Mouse (Mus musculus): ENCODE measurements at regions not wholly inside any gene's neighbourhood (a gene's known extent, or its start where the extent isn't known, plus 50 kb on each side); places are given as distances from the start of the nearest gene placed in this dataset.
"Not testable (repeated sequence)": the region's sequence is repeated elsewhere in the genome, so short reads cannot be mapped to it uniquely, and the experiment has no call there.

- no peak for DNase-seq (ENCODE audit: low spot score in 2 of 2)
These were observed 140.6 kb downstream of the Cand1 start for GRCm38 (mm10) chr10:119099092-119099792.

GRCm38 (mm10) chr10:119094166-119094565, 145.7 kb downstream of the Cand1 start:
- no peak for DNase-seq (ENCODE audit: low spot score in 2 of 2)

GRCm38 (mm10) chr10:119087886-119088285, 152.0 kb downstream of the Cand1 start:
- no peak for DNase-seq (ENCODE audit: low spot score in 2 of 2)

GRCm38 (mm10) chr10:119087071-119087665, 152.7 kb downstream of the Cand1 start:
- no peak for DNase-seq (ENCODE audit: low spot score in 2 of 2)

- DNase-seq (ENCODE audit: low spot score in 2 of 2), result no peak
These were observed 153.4 kb downstream of the Cand1 start for GRCm38 (mm10) chr10:119086450-119086849.

- no peak for DNase-seq (ENCODE audit: low spot score in 2 of 2)
These were observed 156.4 kb downstream of the Cand1 start for GRCm38 (mm10) chr10:119083431-119083830.

- no peak for DNase-seq (ENCODE audit: low spot score in 2 of 2)
These were observed 157.0 kb downstream of the Cand1 start for GRCm38 (mm10) chr10:119082861-119083260.

GRCm38 (mm10) chr10:119081766-119082165, 158.1 kb downstream of the Cand1 start:
- DNase-seq (ENCODE audit: low spot score in 2 of 2), result not testable (repeated sequence)

- no peak for DNase-seq (ENCODE audit: low spot score in 2 of 2)
These were observed 163.7 kb downstream of the Cand1 start for GRCm38 (mm10) chr10:119076100-119076566.

- no peak for DNase-seq (ENCODE audit: low spot score in 2 of 2)
These were observed 165.0 kb downstream of the Cand1 start for GRCm38 (mm10) chr10:119074887-119075286.

GRCm38 (mm10) chr10:119073991-119074390, 165.9 kb downstream of the Cand1 start:
- no peak for DNase-seq (ENCODE audit: low spot score in 2 of 2)

- no peak for DNase-seq (ENCODE audit: low spot score in 2 of 2)
These were observed 170.4 kb downstream of the Cand1 start for GRCm38 (mm10) chr10:119069410-119069809.

GRCm38 (mm10) chr10:119067838-119068237, 172.0 kb downstream of the Cand1 start:
- no peak for DNase-seq (ENCODE audit: low spot score in 2 of 2)

- no peak for DNase-seq (ENCODE audit: low spot score in 2 of 2)
These were observed 172.5 kb downstream of the Cand1 start for GRCm38 (mm10) chr10:119067366-119067765.

GRCm38 (mm10) chr10:119065974-119066373, 173.9 kb downstream of the Cand1 start:
- peak; percentile 68 to 76 for DNase-seq (ENCODE audit: low spot score in 2 of 2)

- DNase-seq (ENCODE audit: low spot score in 2 of 2), result peak in 1 of 2 experiments; percentile 41
These were observed 174.6 kb downstream of the Cand1 start for GRCm38 (mm10) chr10:119065133-119065817.

- DNase-seq (ENCODE audit: low spot score in 2 of 2), result no peak
These were observed 175.6 kb downstream of the Cand1 start for GRCm38 (mm10) chr10:119064218-119064617.

- DNase-seq (ENCODE audit: low spot score in 2 of 2), result no peak
These were observed 176.6 kb downstream of the Cand1 start for GRCm38 (mm10) chr10:119063209-119063699.

GRCm38 (mm10) chr10:119061958-119062599, 177.8 kb downstream of the Cand1 start:
- DNase-seq (ENCODE audit: low spot score in 2 of 2), result no peak

GRCm38 (mm10) chr10:119061349-119061850, 178.5 kb downstream of the Cand1 start:
- DNase-seq (ENCODE audit: low spot score in 2 of 2), result no peak

GRCm38 (mm10) chr10:119058493-119059020, 181.3 kb downstream of the Cand1 start:
- no peak for DNase-seq (ENCODE audit: low spot score in 2 of 2)

Measured in layer of hippocampus, postnatal 10 days (tissue).